Mouse (Mus musculus): ENCODE measurements around the gene Plk3.

- peak; percentile 88 for TF ChIP-seq MAFK (IDR thresholded peaks at IDR 0.05; ENCODE audit: insufficient read depth, low read depth, low read length)
- no peak for TF ChIP-seq CHD2 (IDR thresholded peaks at IDR 0.05; ENCODE audit: low read depth, low read length)
- TF ChIP-seq HCFC1 (IDR thresholded peaks at IDR 0.05; ENCODE audit: borderline replicate concordance, insufficient read depth, low read length): no peak
Observed at GRCm38 (mm10) chr4:117136034-117136433, 2.3 kb upstream of the Plk3 start.
